17 mouse cellular contexts compared by ENCODE assay signal in genomic region chr7:119476500-119477389, GRCm38 (mm10). TPM values are rescaled to one million over a fixed set of nuclear protein-coding genes. Genes with fewer than 3 reads are reported as not detected.
DNase-seq lines count a peak whose midpoint lies in the region; TF ChIP-seq lines count a peak whose summit lies in the region.
"Had no signal": no experiment of that assay in that cellular context is flagged by ENCODE, and none has a peak within 500 bp of the region (broad histone marks: within the 10 kb centered on the region; RNA-seq: fewer than 3 reads in every experiment).

No protein-coding gene starts in this region.

- no peak overlapping the region for H3K4me3 ChIP-seq in testis, adult 2 months (ENCODE audit: control insufficient read depth, low read depth, low read length)
- H3K4me3 ChIP-seq: erythroblast, embryonic 14.5 days; gastrocnemius, adult 2 months; intestine, embryonic 15.5 days had no signal

- no peaks in the 10 kb centered on the region for H3K27me3 ChIP-seq in testis, adult 2 months (ENCODE audit: control insufficient read depth, insufficient read depth, low read length)
- H3K27me3 ChIP-seq: intestine, embryonic 15.5 days had no signal

- TF ChIP-seq POLR2A in testis, adult 2 months (IDR thresholded peaks at IDR 0.05; ENCODE audit: control insufficient read depth, low read depth, low read length) = no peak

- peak; percentile 24; the same call in 1 of the 2 replicates for TF ChIP-seq CTCF in testis, adult 2 months (IDR thresholded peaks at IDR 0.05; ENCODE audit: control insufficient read depth, insufficient read depth, insufficient replicate concordance, low read depth, low read length)

- H3K36me3 ChIP-seq in testis, adult 2 months (ENCODE audit: control insufficient read depth, insufficient read depth, low read length) = no peaks in the 10 kb centered on the region
- H3K36me3 ChIP-seq: intestine, embryonic 15.5 days had no signal

- no peaks in the 10 kb centered on the region; the same call in 1 of the 2 replicates for H3K4me1 ChIP-seq in testis, adult 2 months (ENCODE audit: control insufficient read depth, insufficient read depth, low read length)
- H3K4me1 ChIP-seq: intestine, embryonic 15.5 days had no signal

- peak; percentile 9 for DNase-seq in embryo, embryonic 10 days (ENCODE audit: low spot score)
- DNase-seq in embryo, embryonic 10.5 days (ENCODE audit: low spot score) = no peak
- no peak for DNase-seq in testis, postnatal 10 days (ENCODE audit: low spot score)
- DNase-seq in kidney, postnatal 10 days = peak; percentile 58
- DNase-seq in heart, postnatal 4 days = no peak
- DNase-seq in gastrocnemius, postnatal 14 days = no peak
- DNase-seq in adrenal gland, postnatal 14 days = no peak
- DNase-seq: B cell, adult 2 months; gastrocnemius, adult 2 months had no signal

- H3K27ac ChIP-seq in testis, adult 2 months (ENCODE audit: control insufficient read depth, insufficient read depth, low read depth, low read length) = no peak overlapping the region
- H3K27ac ChIP-seq: gastrocnemius, adult 2 months; intestine, embryonic 15.5 days had no signal

- intact Hi-C loops in gastrocnemius, postnatal 14 days (cut with DNase I; ENCODE audit: low total_unique reads) = no loop called here

RNA-seq across cellular contexts. Expression of gene Umod, which starts 2.3 kb away (rescaled TPM):
- 0.07 TPM in 2 replicates for polyA plus RNA-seq in testis, adult 2 months (2012; rRNA removed)
- not detected for total RNA-seq in heart, postnatal 4 days (2021)
- total RNA-seq in gastrocnemius, postnatal 14 days (2021) = not detected
- total RNA-seq in adrenal gland, postnatal 14 days (2021) = not detected in 2 replicates
- total RNA-seq: gastrocnemius, adult 2 months; left cerebral cortex, postnatal 10 days had no signal
- polyA plus RNA-seq: activated CD4-positive, CD25-positive, alpha-beta regulatory T cell, adult 4 months; erythroblast, embryonic 14.5 days; heart, embryonic 16.5 days; intestine, embryonic 15.5 days; neural tube, embryonic 14.5 days; small intestine, adult 2 months had no signal

RNA-seq across cellular contexts. Expression of gene Gp2, which starts 17.7 kb away (rescaled TPM):
- 0.06 TPM in 1 of 2 replicates, not detected in the other for polyA plus RNA-seq in testis, adult 2 months (2012; rRNA removed)
- total RNA-seq in heart, postnatal 4 days (2021) = not detected
- total RNA-seq in gastrocnemius, postnatal 14 days (2021) = not detected
- total RNA-seq in adrenal gland, postnatal 14 days (2021) = not detected in 2 replicates
- total RNA-seq: gastrocnemius, adult 2 months; left cerebral cortex, postnatal 10 days had no signal
- polyA plus RNA-seq: activated CD4-positive, CD25-positive, alpha-beta regulatory T cell, adult 4 months; erythroblast, embryonic 14.5 days; heart, embryonic 16.5 days; neural tube, embryonic 14.5 days had no signal

RNA-seq across cellular contexts. Expression of gene Acsm5, which starts 42.5 kb away (rescaled TPM):
- polyA plus RNA-seq in testis, adult 2 months (2012; rRNA removed) = 0.22 and 0.25 TPM in 2 replicates
- not detected for total RNA-seq in heart, postnatal 4 days (2021)
- total RNA-seq in gastrocnemius, postnatal 14 days (2021) = not detected
- total RNA-seq in adrenal gland, postnatal 14 days (2021) = 4.6 and 11.0 TPM in 2 replicates
- polyA plus RNA-seq: activated CD4-positive, CD25-positive, alpha-beta regulatory T cell, adult 4 months; erythroblast, embryonic 14.5 days; heart, embryonic 16.5 days; intestine, embryonic 15.5 days had no signal

RNA-seq across cellular contexts. Expression of gene Pdilt, which starts 46.5 kb away (rescaled TPM):
- 114 and 155 TPM in 2 replicates for polyA plus RNA-seq in testis, adult 2 months (2012; rRNA removed)
- not detected for total RNA-seq in heart, postnatal 4 days (2021)
- total RNA-seq in gastrocnemius, postnatal 14 days (2021) = not detected
- 0.44 TPM in 1 of 2 replicates, not detected in the other for total RNA-seq in adrenal gland, postnatal 14 days (2021)
- total RNA-seq: gastrocnemius, adult 2 months; left cerebral cortex, postnatal 10 days had no signal
- polyA plus RNA-seq: activated CD4-positive, CD25-positive, alpha-beta regulatory T cell, adult 4 months; erythroblast, embryonic 14.5 days; heart, embryonic 16.5 days; intestine, embryonic 15.5 days; small intestine, adult 2 months had no signal

Comparison
In these comparisons a context has a peak if more than half of its experiments do, and no peak if none do; other contexts are left out.
1. DNase-seq: peak in embryo, embryonic 10 days (single experiment) and kidney, postnatal 10 days (single experiment); none in embryo, embryonic 10.5 days (single experiment), testis, postnatal 10 days (single experiment), heart, postnatal 4 days (single experiment), gastrocnemius, postnatal 14 days (single experiment) and adrenal gland, postnatal 14 days (single experiment).